Mouse (Mus musculus): ENCODE results near the gene Cyb561d1. TPM values are rescaled to one million over a fixed set of nuclear protein-coding genes. Genes with fewer than 3 reads are reported as not detected.

Cyb561d1 gene
- polyA plus RNA-seq, 1 experiment from 2014 or later = 2.9 TPM

GRCm38 (mm10) chr3:108165532-108166315 lies 35.3 kb downstream of the Cyb561d1 start:
- ATAC-seq = peak; percentile 10; the same call in 1 of the 2 replicates
- H3K9me3 ChIP-seq (replicated peaks; ENCODE audit: control insufficient read depth, low read length) = no peaks in the 10 kb centered on the region
- H3K27ac ChIP-seq (ENCODE audit: low read depth, low read length) = no peak overlapping the region; the same call in 1 of the 2 replicates
- H3K27me3 ChIP-seq (replicated peaks; ENCODE audit: control insufficient read depth, insufficient read depth, low read length) = no peaks in the 10 kb centered on the region
- no peak overlapping the region for H3K4me3 ChIP-seq (ENCODE audit: low read depth, low read length)
- no peaks in the 10 kb centered on the region for H3K36me3 ChIP-seq (ENCODE audit: control insufficient read depth, insufficient read depth, low read length)
- 24% methylated on average over 10 of the region's 10 CpGs for WGBS
- no peak overlapping the region; the same call in 1 of the 2 replicates for H3K9ac ChIP-seq (ENCODE audit: low read length)
- DNase-seq (ENCODE audit: low spot score) = no peak
- no peak overlapping the region for H3K4me2 ChIP-seq (ENCODE audit: low read length)
- H3K4me1 ChIP-seq (ENCODE audit: control insufficient read depth, insufficient read depth, low read length) = peaks cover 20% of the 10 kb centered on the region

- peak overlapping the region; percentile 30 for H3K4me2 ChIP-seq (ENCODE audit: low read length)
- no peaks in the 10 kb centered on the region for H3K9me3 ChIP-seq (replicated peaks; ENCODE audit: control insufficient read depth, low read length)
- H3K9ac ChIP-seq (ENCODE audit: low read length) = peak overlapping the region; percentile 26; the same call in 1 of the 2 replicates
- peaks cover 20% of the 10 kb centered on the region for H3K4me1 ChIP-seq (ENCODE audit: control insufficient read depth, insufficient read depth, low read length)
- WGBS = 13% methylated on average over 9 of the region's 9 CpGs
- no peak overlapping the region for H3K4me3 ChIP-seq (ENCODE audit: low read depth, low read length)
- H3K27me3 ChIP-seq (replicated peaks; ENCODE audit: control insufficient read depth, insufficient read depth, low read length) = no peaks in the 10 kb centered on the region
- H3K27ac ChIP-seq (ENCODE audit: low read depth, low read length) = 0 out of 2 replicates have a peak overlapping the region, but pooled peaks have one; percentile 2
- H3K36me3 ChIP-seq (ENCODE audit: control insufficient read depth, insufficient read depth, low read length) = no peaks in the 10 kb centered on the region
- ATAC-seq (peak; percentile 76), DNase-seq (ENCODE audit: low spot score) (peak; percentile 92)
These were observed 36.2 kb downstream of the Cyb561d1 start for GRCm38 (mm10) chr3:108164807-108165206.

DNA sequence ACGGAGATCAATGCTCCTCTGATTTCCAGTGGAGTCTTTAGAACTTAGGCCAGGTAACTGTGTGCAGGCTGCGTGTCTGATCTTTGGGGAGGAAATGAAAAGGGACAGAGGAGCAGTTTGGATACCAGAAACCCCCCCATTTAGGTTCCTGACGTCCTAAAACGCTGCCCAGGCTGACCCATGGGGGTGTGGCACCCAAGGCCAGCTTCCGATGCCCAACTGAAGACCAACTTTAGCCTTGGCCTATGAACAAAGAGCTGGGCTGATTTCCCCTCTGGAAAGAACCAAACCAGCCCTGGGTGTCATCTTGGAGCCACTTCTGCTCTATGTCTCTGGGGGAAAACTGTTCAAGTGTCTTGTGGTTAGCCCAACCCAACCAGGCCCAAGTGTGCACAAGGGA lies 36.9 kb downstream of the Cyb561d1 start:
- H3K4me2 ChIP-seq (ENCODE audit: low read length) = no peak overlapping the region
- DNase-seq (ENCODE audit: low spot score) (no peak), ATAC-seq (no peak)
- WGBS = 63% methylated on average over 5 of the region's 5 CpGs
- H3K27me3 ChIP-seq (replicated peaks; ENCODE audit: control insufficient read depth, insufficient read depth, low read length) = no peaks in the 10 kb centered on the region
- peaks cover 20% of the 10 kb centered on the region for H3K4me1 ChIP-seq (ENCODE audit: control insufficient read depth, insufficient read depth, low read length)
- H3K27ac ChIP-seq (ENCODE audit: low read depth, low read length) = no peak overlapping the region
- no peaks in the 10 kb centered on the region for H3K36me3 ChIP-seq (ENCODE audit: control insufficient read depth, insufficient read depth, low read length)
- H3K9ac ChIP-seq (ENCODE audit: low read length) = no peak overlapping the region
- H3K4me3 ChIP-seq (ENCODE audit: low read depth, low read length) = no peak overlapping the region
- H3K9me3 ChIP-seq (replicated peaks; ENCODE audit: control insufficient read depth, low read length) = no peaks in the 10 kb centered on the region

GRCm38 (mm10) chr3:108158383-108159037 lies 42.5 kb downstream of the Cyb561d1 start:
- H3K9ac ChIP-seq (ENCODE audit: low read length) = peak overlapping the region; percentile 26
- ATAC-seq (peak; percentile 37; the same call in 1 of the 2 replicates), DNase-seq (ENCODE audit: low spot score) (no peak)
- WGBS = 45% methylated on average over 9 of the region's 9 CpGs
- no peak overlapping the region for H3K4me2 ChIP-seq (ENCODE audit: low read length)
- peak overlapping the region; percentile 27; the same call in 1 of the 2 replicates for H3K27ac ChIP-seq (ENCODE audit: low read depth, low read length)
- peaks cover 3% of the 10 kb centered on the region; the same call in 1 of the 2 replicates for H3K4me1 ChIP-seq (ENCODE audit: control insufficient read depth, insufficient read depth, low read length)
- no peaks in the 10 kb centered on the region for H3K9me3 ChIP-seq (replicated peaks; ENCODE audit: control insufficient read depth, low read length)
- no peaks in the 10 kb centered on the region for H3K27me3 ChIP-seq (replicated peaks; ENCODE audit: control insufficient read depth, insufficient read depth, low read length)
- H3K4me3 ChIP-seq (ENCODE audit: low read depth, low read length) = no peak overlapping the region
- no peaks in the 10 kb centered on the region for H3K36me3 ChIP-seq (ENCODE audit: control insufficient read depth, insufficient read depth, low read length)

GRCm38 (mm10) chr3:108154656-108155055 lies 46.4 kb downstream of the Cyb561d1 start, which contains the start of gene Gpr61:
TSS of gene Gpr61 (minus strand) at chr3:108154882.
- Histone ChIP-seq H3K9me3 (replicated peaks; ENCODE audit: control insufficient read depth, low read length) (no peaks in the 10 kb centered on the region), H3K9ac (ENCODE audit: low read length) (peak within 1 kb of the TSS; percentile 41), H3K36me3 (ENCODE audit: control insufficient read depth, insufficient read depth, low read length) (no peaks in the 10 kb centered on the region), H3K27me3 (replicated peaks; ENCODE audit: control insufficient read depth, insufficient read depth, low read length) (no peaks in the 10 kb centered on the region), H3K4me1 (ENCODE audit: control insufficient read depth, insufficient read depth, low read length) (peaks cover 3% of the 10 kb centered on the region; the same call in 1 of the 2 replicates), H3K27ac (ENCODE audit: low read depth, low read length) (no peak within 1 kb of the TSS), H3K4me3 (ENCODE audit: low read depth, low read length) (no peak within 1 kb of the TSS), H3K4me2 (ENCODE audit: low read length) (peak within 1 kb of the TSS; percentile 31; the same call in 1 of the 2 replicates)
- DNase-seq (ENCODE audit: low spot score) (peak; percentile 45), ATAC-seq (no peak)
- WGBS = 46% methylated on average over 4 of the region's 4 CpGs

GRCm38 (mm10) chr3:108152290-108152689 lies 48.7 kb downstream of the Cyb561d1 start:
- ATAC-seq = no peak

GRCm38 (mm10) chr3:108147386-108148235 lies 53.4 kb downstream of the Cyb561d1 start:
- Histone ChIP-seq H3K27me3 (replicated peaks; ENCODE audit: control insufficient read depth, insufficient read depth, low read length) (no peaks in the 10 kb centered on the region), H3K4me2 (ENCODE audit: low read length) (no peak overlapping the region), H3K9me3 (replicated peaks; ENCODE audit: control insufficient read depth, low read length) (no peaks in the 10 kb centered on the region), H3K27ac (ENCODE audit: low read depth, low read length) (no peak overlapping the region), H3K36me3 (ENCODE audit: control insufficient read depth, insufficient read depth, low read length) (no peaks in the 10 kb centered on the region), H3K9ac (ENCODE audit: low read length) (no peak overlapping the region), H3K4me3 (ENCODE audit: low read depth, low read length) (no peak overlapping the region), H3K4me1 (ENCODE audit: control insufficient read depth, insufficient read depth, low read length) (peaks cover 12% of the 10 kb centered on the region)
- ATAC-seq = peak; percentile 59
- peak; percentile 92 for DNase-seq (ENCODE audit: low spot score)
- 66% methylated on average over 11 of the region's 11 CpGs for WGBS

More at GRCm38 (mm10) chr3:108152290-108152689, 48.7 kb downstream of the Cyb561d1 start:
- Histone ChIP-seq H3K4me1 (ENCODE audit: control insufficient read depth, insufficient read depth, low read length) (no peaks in the 10 kb centered on the region), H3K27ac (ENCODE audit: low read depth, low read length) (no peak overlapping the region), H3K9ac (ENCODE audit: low read length) (no peak overlapping the region), H3K27me3 (replicated peaks; ENCODE audit: control insufficient read depth, insufficient read depth, low read length) (no peaks in the 10 kb centered on the region), H3K4me2 (ENCODE audit: low read length) (no peak overlapping the region), H3K4me3 (ENCODE audit: low read depth, low read length) (no peak overlapping the region), H3K36me3 (ENCODE audit: control insufficient read depth, insufficient read depth, low read length) (no peaks in the 10 kb centered on the region), H3K9me3 (replicated peaks; ENCODE audit: control insufficient read depth, low read length) (no peaks in the 10 kb centered on the region)
- DNase-seq (ENCODE audit: low spot score) = no peak
- 87% methylated on average over 3 of the region's 3 CpGs for WGBS

DNA sequence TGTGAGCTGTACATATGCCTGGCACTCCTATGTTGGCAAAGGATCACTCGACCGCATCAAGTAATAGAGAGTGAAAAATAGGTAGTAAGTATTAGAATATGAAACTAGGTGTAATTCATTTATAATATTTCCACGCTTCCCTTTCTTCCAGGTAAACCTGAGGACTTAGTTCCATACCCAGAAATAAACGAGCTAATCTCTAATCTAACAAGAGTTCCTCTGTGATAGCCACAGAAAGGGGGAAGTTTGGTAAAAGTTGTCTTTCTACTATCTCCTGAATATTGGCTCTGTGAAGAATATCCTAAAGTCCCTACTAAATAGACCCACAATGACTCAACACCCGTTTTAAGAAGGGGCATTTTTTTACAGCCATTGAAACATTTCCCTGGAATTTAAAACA lies 54.3 kb downstream of the Cyb561d1 start:
- 54% methylated on average over 5 of the region's 5 CpGs for WGBS
- no peak for ATAC-seq
- Histone ChIP-seq H3K36me3 (ENCODE audit: control insufficient read depth, insufficient read depth, low read length) (no peaks in the 10 kb centered on the region), H3K9ac (ENCODE audit: low read length) (peak overlapping the region; percentile 93), H3K4me1 (ENCODE audit: control insufficient read depth, insufficient read depth, low read length) (peaks cover 12% of the 10 kb centered on the region), H3K9me3 (replicated peaks; ENCODE audit: control insufficient read depth, low read length) (no peaks in the 10 kb centered on the region), H3K27me3 (replicated peaks; ENCODE audit: control insufficient read depth, insufficient read depth, low read length) (no peaks in the 10 kb centered on the region), H3K27ac (ENCODE audit: low read depth, low read length) (peak overlapping the region; percentile 91), H3K4me3 (ENCODE audit: low read depth, low read length) (peak overlapping the region; percentile 94), H3K4me2 (ENCODE audit: low read length) (peak overlapping the region; percentile 79)
- no peak for DNase-seq (ENCODE audit: low spot score)

All from forebrain, embryonic 14.5 days (tissue).